Mouse (Mus musculus) midbrain, embryonic 11.5 days (tissue): ENCODE measurements at regions not wholly inside any gene's neighbourhood (a gene's known extent, or its start where the extent isn't known, plus 50 kb on each side); places are given as distances from the start of the nearest gene placed in this dataset.

ENCODE experiments used
- ATAC-seq: fragments of 200-750 bp; cut with Nextera tagmentation; 2 replicates; pipeline ENCODE4 v1.8.0; 2017; ENCODE audit warnings: moderate TSS enrichment, moderate library complexity; ENCODE audit not compliant: low FRiP score
- DNase-seq: peaks from one replicate; pipeline ENCODE4 v3.0.0; 2015; ENCODE audit warnings: low spot score; ENCODE audit errors: missing footprints
- H3K27ac ChIP-seq: fragments of 300-500 bp; sonication (generic); 2 replicates; pipeline ENCODE4 v1.5.1; 2014; ENCODE audit warnings: low read depth, low read length
- H3K27me3 ChIP-seq: fragments of 300-500 bp; sonication (generic); 2 replicates; pipeline ENCODE4 v1.6.1; 2014; ENCODE audit warnings: mild to moderate bottlenecking, low read length, moderate library complexity, mixed read lengths; ENCODE audit not compliant: control insufficient read depth, insufficient read depth
- H3K36me3 ChIP-seq: fragments of 300-500 bp; sonication (generic); 2 replicates; pipeline ENCODE4 v1.6.1; 2014; ENCODE audit warnings: mild to moderate bottlenecking, low read length, moderate library complexity, mixed read lengths; ENCODE audit not compliant: control insufficient read depth, insufficient read depth
- H3K4me1 ChIP-seq: fragments of 300-500 bp; sonication (generic); 2 replicates; pipeline ENCODE4 v1.6.1; 2014; ENCODE audit warnings: low read length; ENCODE audit not compliant: control insufficient read depth, insufficient read depth
- H3K4me2 ChIP-seq: fragments of 300-500 bp; sonication (generic); 2 replicates; pipeline ENCODE4 v1.6.1; 2014; ENCODE audit warnings: mild to moderate bottlenecking, moderate library complexity
- H3K4me3 ChIP-seq: fragments of 300-500 bp; sonication (generic); 2 replicates; pipeline ENCODE4 v1.5.1; 2014; ENCODE audit warnings: low read depth, low read length
- H3K9ac ChIP-seq: fragments of 300-500 bp; sonication (generic); 2 replicates; pipeline ENCODE4 v1.6.1; 2014; ENCODE audit warnings: low read length
- H3K9me3 ChIP-seq: fragments of 300-500 bp; sonication (generic); 2 replicates; pipeline ENCODE4 v1.6.1; 2016; ENCODE audit warnings: low read length; ENCODE audit not compliant: control insufficient read depth
- WGBS: fragments of 180-500 bp; shearing (Covaris S2); extraction: QIAGEN DNeasy Blood & Tissue Kit; methylation state at CpG from one replicate; pipeline ENCODE4 v1.1.7; 2014; 5-methylcytosine and 5-hydroxymethylcytosine counted together

- no peak overlapping the region for H3K4me2 ChIP-seq
- no peak for ATAC-seq
- H3K9me3 ChIP-seq, result no peaks in the 10 kb centered on the region
- WGBS, result 72% methylated on average over 10 of the region's 10 CpGs
- H3K27me3 ChIP-seq, result no peaks in the 10 kb centered on the region
- H3K9ac ChIP-seq, result no peak overlapping the region
- H3K27ac ChIP-seq, result no peak overlapping the region
- no peak for DNase-seq
- no peak overlapping the region for H3K4me3 ChIP-seq
- peaks cover 11% of the 10 kb centered on the region for H3K4me1 ChIP-seq
- H3K36me3 ChIP-seq, result no peaks in the 10 kb centered on the region
Observed at GRCm38 (mm10) chr8:34473769-34474168, 362.2 kb upstream of the Gm10131 start.

GRCm38 (mm10) chr8:34473301-34473700 lies 361.8 kb upstream of the Gm10131 start:
- DNase-seq, result no peak
- Histone ChIP-seq H3K27ac (no peak overlapping the region), H3K36me3 (no peaks in the 10 kb centered on the region), H3K4me2 (no peak overlapping the region), H3K4me3 (no peak overlapping the region), H3K4me1 (peaks cover 11% of the 10 kb centered on the region), H3K9me3 (no peaks in the 10 kb centered on the region), H3K27me3 (no peaks in the 10 kb centered on the region), H3K9ac (no peak overlapping the region)
- WGBS, result 43% methylated on average over 1 of the region's 1 CpGs
- no peak for ATAC-seq

DNA sequence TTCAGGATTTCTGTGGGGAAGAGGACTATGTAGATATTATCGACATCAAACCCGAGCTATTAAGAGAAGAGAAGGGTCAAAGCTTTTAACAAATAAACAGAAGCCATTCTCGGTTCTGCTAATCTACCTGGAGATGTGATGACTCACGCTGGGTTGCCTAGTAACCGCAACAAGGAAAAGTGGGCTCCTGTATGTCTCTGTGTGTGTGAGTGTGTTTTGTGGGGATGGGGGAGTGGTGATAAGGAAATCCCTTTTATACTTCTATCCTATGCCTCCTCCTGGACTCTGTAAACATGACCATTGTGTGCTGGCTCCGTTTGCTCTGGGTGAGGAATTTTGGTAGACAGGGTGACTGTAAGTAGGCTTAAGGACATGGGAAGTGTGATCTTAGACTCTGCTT lies 361.3 kb upstream of the Gm10131 start:
- H3K9me3 ChIP-seq, result no peaks in the 10 kb centered on the region
- peaks cover 11% of the 10 kb centered on the region for H3K4me1 ChIP-seq
- WGBS, result 18% methylated on average over 6 of the region's 6 CpGs
- no peak overlapping the region for H3K4me2 ChIP-seq
- DNase-seq (peak; percentile 84), ATAC-seq (peak; percentile 78)
- H3K27ac ChIP-seq, result no peak overlapping the region
- H3K9ac ChIP-seq, result no peak overlapping the region
- no peak overlapping the region for H3K4me3 ChIP-seq
- no peaks in the 10 kb centered on the region for H3K27me3 ChIP-seq
- H3K36me3 ChIP-seq, result no peaks in the 10 kb centered on the region

GRCm38 (mm10) chr8:34472434-34472833 lies 360.9 kb upstream of the Gm10131 start:
- Histone ChIP-seq H3K4me2 (no peak overlapping the region), H3K9ac (0 out of 2 replicates have a peak overlapping the region, but pooled peaks have one; percentile 15), H3K36me3 (no peaks in the 10 kb centered on the region), H3K9me3 (no peaks in the 10 kb centered on the region), H3K4me1 (peaks cover 11% of the 10 kb centered on the region), H3K27me3 (no peaks in the 10 kb centered on the region), H3K27ac (0 out of 2 replicates have a peak overlapping the region, but pooled peaks have one; percentile 9), H3K4me3 (no peak overlapping the region)
- ATAC-seq, result peak; percentile 66
- DNase-seq, result peak; percentile 82
- WGBS, result 16% methylated on average over 8 of the region's 8 CpGs

- ATAC-seq (no peak), DNase-seq (no peak)
- H3K27ac ChIP-seq, result no peak overlapping the region
- peaks cover 11% of the 10 kb centered on the region for H3K4me1 ChIP-seq
- H3K27me3 ChIP-seq, result no peaks in the 10 kb centered on the region
- 84% methylated on average over 2 of the region's 2 CpGs for whole genome bisulfite sequencing
- H3K36me3 ChIP-seq, result no peaks in the 10 kb centered on the region
- no peak overlapping the region for H3K4me3 ChIP-seq
- H3K9ac ChIP-seq, result no peak overlapping the region
- H3K9me3 ChIP-seq, result no peaks in the 10 kb centered on the region
- H3K4me2 ChIP-seq, result no peak overlapping the region
Observed at GRCm38 (mm10) chr8:34469091-34469490, 357.6 kb upstream of the Gm10131 start.

DNA sequence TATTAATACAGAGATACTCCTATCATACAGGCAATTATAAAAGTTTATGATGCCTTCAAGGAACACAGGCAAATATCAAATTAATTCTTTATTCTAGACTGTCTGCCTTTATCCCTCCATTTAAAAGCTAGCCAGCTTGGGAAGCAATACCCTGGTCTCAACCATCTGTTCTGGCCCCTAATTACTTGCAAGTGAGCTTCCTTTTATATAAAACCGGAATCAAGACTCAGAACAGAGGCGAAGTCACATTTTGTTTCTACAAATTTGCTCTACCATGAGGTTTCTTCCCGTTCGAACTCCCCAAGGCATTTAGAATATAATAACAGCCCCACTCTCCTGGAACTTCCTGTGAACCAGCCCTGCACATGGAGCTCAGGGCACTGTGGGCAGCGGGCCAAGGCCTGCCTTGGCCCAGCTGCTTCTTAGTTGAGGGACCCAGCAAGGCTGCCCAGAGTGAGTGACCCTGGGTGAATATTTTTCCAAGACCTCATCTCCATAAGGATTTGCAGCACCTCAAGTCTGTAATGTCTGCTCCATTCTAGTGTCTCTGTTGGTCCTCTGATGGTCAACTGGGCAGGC lies 355.3 kb upstream of the Gm10131 start:
- ATAC-seq, result no peak
- WGBS, result 83% methylated on average over 5 of the region's 5 CpGs

GRCm38 (mm10) chr8:34465398-34465797 lies 353.9 kb upstream of the Gm10131 start:
- no peaks in the 10 kb centered on the region for H3K9me3 ChIP-seq
- no peak for DNase-seq
- no peak for ATAC-seq
- no peak overlapping the region for H3K4me2 ChIP-seq
- H3K9ac ChIP-seq, result no peak overlapping the region
- no peaks in the 10 kb centered on the region for H3K27me3 ChIP-seq
- no peaks in the 10 kb centered on the region for H3K36me3 ChIP-seq
- WGBS, result 96% methylated on average over 1 of the region's 1 CpGs
- H3K4me3 ChIP-seq, result no peak overlapping the region
- no peak overlapping the region for H3K27ac ChIP-seq
- H3K4me1 ChIP-seq, result peaks cover 3% of the 10 kb centered on the region

More for the DNA sequence above, 355.3 kb upstream of the Gm10131 start:
- no peaks in the 10 kb centered on the region for H3K36me3 ChIP-seq
- H3K9ac ChIP-seq, result no peak overlapping the region
- no peak overlapping the region for H3K27ac ChIP-seq
- DNase-seq, result no peak
- H3K4me2 ChIP-seq, result no peak overlapping the region
- H3K9me3 ChIP-seq, result no peaks in the 10 kb centered on the region
- peaks cover 3% of the 10 kb centered on the region for H3K4me1 ChIP-seq
- no peaks in the 10 kb centered on the region for H3K27me3 ChIP-seq
- no peak overlapping the region for H3K4me3 ChIP-seq

DNA sequence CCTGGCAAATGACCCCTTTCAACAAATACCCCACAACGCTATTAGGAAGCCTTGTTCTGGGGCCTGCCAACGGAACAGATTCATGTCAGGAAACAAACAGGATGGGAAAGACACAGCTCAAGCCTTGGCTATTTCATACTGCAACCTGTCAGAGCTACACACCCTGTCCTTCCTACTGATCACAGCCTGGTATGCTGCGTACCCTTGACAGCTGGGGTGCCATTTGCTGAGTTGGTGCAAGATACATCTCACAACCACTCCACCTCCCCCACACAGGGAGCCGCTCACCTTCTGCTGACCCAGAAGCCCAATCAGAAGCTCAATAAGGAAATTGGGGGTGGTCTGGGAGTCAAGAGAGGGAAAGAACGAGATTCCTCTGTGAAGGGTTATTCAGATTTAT lies 350.7 kb upstream of the Gm10131 start:
- no peak for ATAC-seq
- Histone ChIP-seq H3K4me1 (no peaks in the 10 kb centered on the region), H3K4me2 (no peak overlapping the region), H3K27ac (no peak overlapping the region), H3K9ac (no peak overlapping the region), H3K27me3 (no peaks in the 10 kb centered on the region), H3K4me3 (no peak overlapping the region), H3K9me3 (no peaks in the 10 kb centered on the region), H3K36me3 (no peaks in the 10 kb centered on the region)
- no peak for DNase-seq
- WGBS, result 87% methylated on average over 5 of the region's 5 CpGs

GRCm38 (mm10) chr8:34458300-34458699 lies 346.8 kb upstream of the Gm10131 start:
- Histone ChIP-seq H3K9ac (no peak overlapping the region), H3K27ac (no peak overlapping the region), H3K36me3 (no peaks in the 10 kb centered on the region), H3K9me3 (no peaks in the 10 kb centered on the region), H3K4me1 (no peaks in the 10 kb centered on the region), H3K4me2 (no peak overlapping the region), H3K4me3 (no peak overlapping the region), H3K27me3 (no peaks in the 10 kb centered on the region)
- WGBS, result 89% methylated on average over 8 of the region's 8 CpGs
- DNase-seq (no peak), ATAC-seq (no peak)
